In the genomic region with DNA sequence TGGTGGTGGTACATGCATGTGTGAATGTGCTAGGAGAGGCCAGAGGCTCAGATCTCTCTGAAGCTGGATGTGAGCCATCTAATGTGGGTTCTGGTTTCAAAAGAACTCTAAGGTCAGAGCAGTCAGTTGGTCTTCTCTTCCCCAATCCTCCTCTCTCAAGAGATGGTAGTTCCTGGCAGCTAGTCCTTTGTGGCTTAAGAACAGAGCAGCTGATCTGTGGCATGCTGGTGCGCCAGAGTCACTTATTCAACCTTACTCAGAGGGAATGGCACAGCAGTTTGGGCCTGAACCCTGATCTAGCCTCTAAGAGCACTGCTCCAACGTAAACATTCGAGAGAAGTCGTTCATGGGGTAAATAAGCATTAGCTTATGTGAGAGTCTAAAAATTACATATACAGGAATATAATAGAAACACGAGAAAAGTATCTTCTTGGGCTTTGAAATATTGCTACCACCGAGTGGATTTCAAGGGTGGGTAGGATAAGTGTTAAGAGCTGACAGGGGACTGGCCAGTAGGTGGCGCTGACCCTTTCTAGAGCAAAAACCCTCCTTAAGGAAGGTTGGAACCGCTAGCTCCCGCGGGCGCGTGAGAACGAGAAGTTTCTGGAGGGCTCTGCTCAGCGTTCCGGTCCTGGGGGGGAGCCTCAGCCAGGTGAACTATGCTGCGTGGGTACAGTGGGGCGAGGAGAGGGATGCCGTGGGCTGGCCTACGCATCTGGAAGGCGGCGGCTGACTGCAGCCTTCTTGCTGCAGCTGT, we compare ENCODE assay signal across 1 mouse cellular context.
TF ChIP-seq lines count a peak whose summit lies in the region.

TSS of gene Mtf1 (plus strand) at position 553 of the 757 bp plus-strand sequence.

TF ChIP-seq in C2C12, 6 proteins besides CTCF, POLR2A, EP300 and RAD21 (continued from another document):
- no peak for TF ChIP-seq FOSL1 (IDR thresholded peaks at IDR 0.05; ENCODE audit: insufficient read depth, low read length, poor library complexity, severe bottlenecking)
